Mouse (Mus musculus): Measurements from ENCODE around the gene Bsnd.

- TF ChIP-seq CTCF (IDR thresholded peaks at IDR 0.05) (no peak), EP300 (IDR thresholded peaks at IDR 0.05) (no peak)
Observed at GRCm38 (mm10) chr4:106500066-106500465, 8.0 kb upstream of the Bsnd start.
